1 mouse cellular context compared by ENCODE assay signal in the genomic region with DNA sequence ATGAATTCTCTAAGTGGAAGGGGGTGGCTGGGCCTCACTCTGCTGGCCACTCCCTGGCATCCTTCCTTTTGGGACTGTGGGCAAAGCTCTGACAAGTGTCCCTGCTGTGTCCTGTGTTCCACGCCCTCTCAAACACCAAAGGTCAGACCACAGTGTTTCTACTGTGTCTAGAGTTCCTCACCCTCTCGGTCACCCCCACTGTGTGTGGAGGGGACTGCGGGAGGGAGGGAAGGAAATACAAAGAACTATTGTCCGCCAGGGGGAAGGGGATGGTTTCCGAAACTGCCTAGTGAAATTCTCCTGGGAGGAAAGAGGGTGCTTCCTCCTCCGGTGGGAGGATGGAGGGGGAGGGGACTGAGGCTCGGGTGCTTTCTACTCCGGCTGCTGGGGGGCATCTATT.
TF ChIP-seq lines count a peak whose summit lies in the region.

No protein-coding gene starts in this region.

TF ChIP-seq in CH12.LX, 34 proteins besides CTCF, POLR2A, EP300 and RAD21 (continued from another document):
- TF ChIP-seq ETS1 (conservative IDR thresholded peaks at IDR 0.05; ENCODE audit: low read depth, low read length) (no peak), ZC3H11A (IDR thresholded peaks at IDR 0.05; ENCODE audit: low read depth, low read length) (no peak), SIN3A (IDR thresholded peaks at IDR 0.05; ENCODE audit: low read length) (no peak), MAFK (IDR thresholded peaks at IDR 0.05; ENCODE audit: insufficient replicate concordance, low read length) (no peak), MAX (IDR thresholded peaks at IDR 0.05; ENCODE audit: low read length) (no peak), RCOR1 (conservative IDR thresholded peaks at IDR 0.05; ENCODE audit: low read depth, low read length) (no peak), TBP (conservative IDR thresholded peaks at IDR 0.05; ENCODE audit: low read depth, low read length) (no peak), JUN (IDR thresholded peaks at IDR 0.05; ENCODE audit: insufficient read depth, low read depth, low read length) (no peak), SMC3 (IDR thresholded peaks at IDR 0.05; ENCODE audit: low read depth, low read length) (no peak), NELFE (IDR thresholded peaks at IDR 0.05; ENCODE audit: low read depth, low read length) (no peak), MAZ (IDR thresholded peaks at IDR 0.05; ENCODE audit: low read depth, low read length) (no peak), ZMIZ1 (IDR thresholded peaks at IDR 0.05; ENCODE audit: low read depth, low read length) (no peak), PAX5 (IDR thresholded peaks at IDR 0.05; ENCODE audit: low read length) (no peak), ELF1 (IDR thresholded peaks at IDR 0.05; ENCODE audit: low read depth, low read length) (no peak), KAT2A (IDR thresholded peaks at IDR 0.05; ENCODE audit: insufficient replicate concordance, low read length) (no peak)
